Mouse (Mus musculus) heart, embryonic 16.5 days (tissue): Measurements from ENCODE around the gene Iqcf4. TPM values are rescaled to one million over a fixed set of nuclear protein-coding genes. Genes with fewer than 3 reads are reported as not detected.

Experiments
- ATAC-seq: fragments of 200-750 bp; cut with Nextera tagmentation; replicated peaks from 2 replicates; pipeline ENCODE4 v1.8.0; 2017; ENCODE audit warnings: moderate number of reproducible peaks; ENCODE audit not compliant: insufficient read depth, low FRiP score; ENCODE audit errors: extremely low read depth
- H3K27ac ChIP-seq: fragments of 300-500 bp; sonication (generic); 2 replicates; pipeline ENCODE4 v1.5.1; 2014; ENCODE audit warnings: mild to moderate bottlenecking, low read length, control low read depth, moderate library complexity
- H3K27me3 ChIP-seq: fragments of 300-500 bp; sonication (generic); 2 replicates; pipeline ENCODE4 v1.6.1; 2014; ENCODE audit warnings: low read length, mixed read lengths; ENCODE audit not compliant: control insufficient read depth, insufficient read depth
- H3K36me3 ChIP-seq: fragments of 300-500 bp; sonication (generic); 2 replicates; pipeline ENCODE4 v1.6.1; 2014; ENCODE audit not compliant: control insufficient read depth, insufficient read depth
- H3K4me1 ChIP-seq: fragments of 300-500 bp; sonication (generic); 2 replicates; pipeline ENCODE4 v1.6.1; 2014; ENCODE audit warnings: low read length, mixed read lengths; ENCODE audit not compliant: control insufficient read depth, insufficient read depth
- H3K4me2 ChIP-seq: fragments of 300-500 bp; sonication (generic); 2 replicates; pipeline ENCODE4 v1.6.1; 2014; ENCODE audit warnings: low read depth, mild to moderate bottlenecking, control low read depth, low read length
- H3K4me3 ChIP-seq: fragments of 300-500 bp; sonication (generic); 2 replicates; pipeline ENCODE4 v1.5.1; 2014; ENCODE audit warnings: mild to moderate bottlenecking, control low read depth, low read length
- H3K9ac ChIP-seq: fragments of 300-500 bp; sonication (generic); 2 replicates; pipeline ENCODE4 v1.6.1; 2014; ENCODE audit warnings: low read length, control low read depth
- H3K9me3 ChIP-seq: fragments of 300-500 bp; sonication (generic); replicated peaks from 2 replicates; pipeline ENCODE4 v1.6.1; 2016; ENCODE audit warnings: low read length; ENCODE audit not compliant: control insufficient read depth
- WGBS: fragments of 180-500 bp; shearing (Covaris S2); extraction: QIAGEN DNeasy Blood & Tissue Kit; methylation state at CpG from one replicate; pipeline ENCODE4 v1.1.7; 2014; 5-methylcytosine and 5-hydroxymethylcytosine counted together
- polyA plus RNA-seq: library from polyadenylated mRNA; unstranded; fragments of >200 nt; fragmentation: Nextera tagmentation; extraction: Ambion mirVana; gene quantifications from 2 replicates; pipeline ENCODE4 v1.2.1, GENCODE M21; 2015

Gene Iqcf4
- polyA plus RNA-seq, 1 experiment from 2014 or later, result not detected

DNA sequence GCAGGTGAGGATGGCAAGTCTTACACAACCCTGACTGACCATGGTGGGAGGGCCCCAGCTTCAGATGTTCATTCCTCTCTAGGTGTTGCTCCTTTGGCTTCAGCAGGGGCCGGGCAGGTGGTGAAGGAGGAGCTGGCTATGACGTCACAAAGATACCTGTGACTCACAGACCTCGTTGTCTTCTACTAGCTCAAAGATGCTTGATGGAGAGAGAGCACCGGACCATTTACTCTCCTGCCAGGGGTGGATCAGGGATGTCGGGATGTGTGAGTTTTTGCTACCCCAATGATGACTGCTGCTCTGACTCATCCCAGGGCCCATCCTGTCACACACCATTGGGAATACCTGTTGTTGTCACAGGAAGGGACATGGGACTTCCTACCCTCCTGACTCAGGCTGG is 9.3 kb downstream of the Iqcf4 start, which contains the start of gene Iqcf3:
Gene Iqcf3, minus strand, starts transcription at position 101 of the 400 bp plus-strand sequence.
- 85% methylated on average over 5 of the region's 5 CpGs for WGBS
- Histone ChIP-seq H3K27me3 (no peaks in the 10 kb centered on the region), H3K4me1 (no peaks in the 10 kb centered on the region), H3K9ac (no peak within 1 kb of the TSS), H3K27ac (no peak within 1 kb of the TSS), H3K4me3 (no peak within 1 kb of the TSS), H3K9me3 (no peaks in the 10 kb centered on the region), H3K36me3 (no peaks in the 10 kb centered on the region), H3K4me2 (no peak within 1 kb of the TSS)
- no peak for ATAC-seq

DNA sequence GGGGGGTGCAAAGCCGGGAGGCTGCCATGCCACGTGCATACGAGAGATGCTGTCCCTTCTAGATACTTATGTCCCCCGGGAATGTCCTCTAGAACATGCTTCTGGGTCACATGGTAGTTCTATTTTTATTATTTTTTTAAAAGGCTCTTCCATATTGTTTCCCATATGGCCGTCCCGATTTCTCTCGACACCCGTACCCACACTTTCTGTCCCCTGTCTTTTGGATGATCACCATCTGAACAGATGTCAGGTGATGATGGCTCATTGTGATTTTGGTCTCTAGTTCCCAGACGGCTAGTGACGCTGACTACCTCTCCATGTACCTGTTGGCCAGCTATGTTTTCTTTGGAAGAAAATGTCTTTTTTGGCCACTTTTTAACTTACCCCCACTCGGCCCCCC is 35.8 kb downstream of the Iqcf4 start:
- Histone ChIP-seq H3K27ac (no peak overlapping the region), H3K36me3 (no peaks in the 10 kb centered on the region), H3K9ac (no peak overlapping the region), H3K4me3 (no peak overlapping the region), H3K4me1 (no peaks in the 10 kb centered on the region), H3K27me3 (no peaks in the 10 kb centered on the region), H3K4me2 (no peak overlapping the region), H3K9me3 (no peaks in the 10 kb centered on the region)
- WGBS, result 80% methylated on average over 11 of the region's 11 CpGs
- ATAC-seq, result no peak

DNA sequence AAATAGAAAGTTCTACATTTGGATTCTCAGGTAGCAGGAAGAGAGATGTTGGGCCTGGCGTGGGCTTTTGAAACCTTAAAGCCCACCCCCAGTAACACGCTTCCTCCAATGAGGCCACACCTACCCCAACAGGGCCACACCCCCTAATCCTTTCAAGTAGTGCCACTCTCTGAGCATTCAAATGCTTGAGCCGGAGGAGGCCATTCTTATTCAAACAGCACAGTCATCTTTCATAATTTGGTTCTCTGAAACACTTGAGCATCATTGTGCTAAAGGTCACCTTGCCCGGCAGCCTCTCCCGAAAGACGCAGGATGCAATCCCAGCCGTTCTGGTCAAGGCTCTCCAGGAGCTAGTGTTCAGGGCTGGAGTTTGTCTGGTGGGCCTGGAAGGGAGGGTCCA is 36.5 kb downstream of the Iqcf4 start:
- no peaks in the 10 kb centered on the region for H3K27me3 ChIP-seq
- no peak overlapping the region for H3K27ac ChIP-seq
- no peaks in the 10 kb centered on the region for H3K4me1 ChIP-seq
- H3K4me3 ChIP-seq, result no peak overlapping the region
- ATAC-seq, result no peak
- H3K9ac ChIP-seq, result no peak overlapping the region
- H3K9me3 ChIP-seq, result no peaks in the 10 kb centered on the region
- no peaks in the 10 kb centered on the region for H3K36me3 ChIP-seq
- 84% methylated on average over 7 of the region's 7 CpGs for WGBS
- H3K4me2 ChIP-seq, result no peak overlapping the region

DNA sequence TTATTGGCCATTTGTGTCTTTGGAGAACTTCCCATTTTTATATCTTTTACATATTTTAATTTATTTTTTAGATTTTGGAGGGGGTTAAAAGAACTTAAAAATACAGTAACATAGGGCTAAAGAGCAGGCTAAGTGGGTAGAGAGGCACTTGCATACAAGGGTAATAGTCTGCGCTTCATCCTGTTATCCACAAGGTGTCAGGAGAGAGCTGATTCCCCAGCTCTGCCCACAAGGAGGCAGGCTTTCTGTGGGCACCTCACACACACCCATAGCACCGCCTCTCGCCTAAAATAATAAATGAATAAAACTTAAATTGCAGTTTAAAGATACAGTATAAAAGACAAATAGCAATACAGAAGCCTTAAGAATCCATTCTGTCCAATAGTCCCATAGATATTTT is 39.0 kb downstream of the Iqcf4 start:
- H3K9me3 ChIP-seq, result no peaks in the 10 kb centered on the region
- 32% methylated on average over 3 of the region's 3 CpGs for WGBS
- H3K4me1 ChIP-seq, result no peaks in the 10 kb centered on the region
- ATAC-seq, result no peak
- H3K4me2 ChIP-seq, result no peak overlapping the region
- H3K4me3 ChIP-seq, result no peak overlapping the region
- no peaks in the 10 kb centered on the region for H3K27me3 ChIP-seq
- H3K27ac ChIP-seq, result no peak overlapping the region
- H3K9ac ChIP-seq, result no peak overlapping the region
- no peaks in the 10 kb centered on the region for H3K36me3 ChIP-seq

DNA sequence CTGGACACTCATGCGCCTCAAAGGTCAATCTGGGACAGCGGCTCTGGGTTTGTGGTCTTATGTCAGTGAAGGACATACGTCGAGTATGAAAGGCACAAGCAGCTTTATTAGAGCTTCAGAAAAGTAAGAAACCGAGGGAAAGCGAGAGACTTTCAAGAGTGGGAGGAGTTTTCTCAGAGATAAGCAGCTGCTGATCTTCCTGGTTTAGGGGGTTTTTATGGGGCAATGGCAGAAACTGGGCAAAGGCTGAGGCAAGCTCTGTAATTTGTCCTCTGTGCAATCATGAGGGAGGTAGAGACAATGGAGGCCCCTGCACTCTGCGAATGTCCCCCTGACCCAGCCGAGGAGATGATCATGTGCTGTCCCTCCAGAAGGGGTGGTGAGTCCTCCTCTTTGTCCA is 50.9 kb downstream of the Iqcf4 start:
- Histone ChIP-seq H3K4me1 (no peaks in the 10 kb centered on the region), H3K27ac (no peak overlapping the region), H3K9me3 (no peaks in the 10 kb centered on the region), H3K4me2 (no peak overlapping the region), H3K9ac (no peak overlapping the region), H3K36me3 (no peaks in the 10 kb centered on the region), H3K4me3 (no peak overlapping the region), H3K27me3 (no peaks in the 10 kb centered on the region)
- no peak for ATAC-seq
- 61% methylated on average over 8 of the region's 8 CpGs for WGBS

DNA sequence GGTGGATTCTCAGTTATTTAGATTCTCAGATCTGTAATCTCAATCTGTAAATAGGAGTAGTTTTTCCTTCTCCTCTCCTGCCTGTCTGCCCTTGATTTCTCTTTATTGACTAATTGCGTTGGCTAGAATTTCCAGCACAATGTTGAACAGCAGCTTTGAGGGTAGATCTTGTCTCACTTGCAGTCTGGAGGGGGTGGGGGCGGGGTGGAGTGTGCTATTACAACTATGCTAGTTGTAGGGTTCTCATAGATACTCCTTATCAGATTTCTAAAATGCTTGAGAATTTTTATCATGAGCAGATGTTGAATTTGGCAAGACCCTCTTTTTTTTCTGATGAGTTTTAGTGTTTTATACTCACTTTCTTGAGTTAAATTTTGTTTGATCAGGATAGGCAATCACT is 51.4 kb downstream of the Iqcf4 start:
- Histone ChIP-seq H3K4me1 (no peaks in the 10 kb centered on the region), H3K27me3 (peaks cover 3% of the 10 kb centered on the region; the same call in 1 of the 2 replicates), H3K36me3 (no peaks in the 10 kb centered on the region), H3K4me3 (no peak overlapping the region), H3K4me2 (no peak overlapping the region), H3K9ac (no peak overlapping the region), H3K27ac (no peak overlapping the region), H3K9me3 (no peaks in the 10 kb centered on the region)
- WGBS, result 71% methylated on average over 2 of the region's 2 CpGs
- no peak for ATAC-seq

Other genes with a start within 250 kb of the Iqcf4 start
- 7.9 and 10.2 TPM in 2 replicates for gene Dusp7, start 202.4 kb downstream of the Iqcf4 start, polyA plus RNA-seq
- 476 and 565 TPM in 2 replicates for gene Rpl29, start 141.5 kb downstream of the Iqcf4 start, polyA plus RNA-seq
- gene Acy1, start 132.7 kb downstream of the Iqcf4 start, polyA plus RNA-seq, result 27.5 and 27.8 TPM in 2 replicates
- gene Abhd14b, start 123.5 kb downstream of the Iqcf4 start, polyA plus RNA-seq, result 10.0 and 10.7 TPM in 2 replicates
- gene Abhd14a, start 123.3 kb downstream of the Iqcf4 start, polyA plus RNA-seq, result 60.5 and 61.0 TPM in 2 replicates
- 64.8 and 69.9 TPM in 2 replicates for gene Pcbp4, start 117.7 kb downstream of the Iqcf4 start, polyA plus RNA-seq
- 0.13 and 0.16 TPM in 2 replicates for gene Gpr62, start 105.1 kb downstream of the Iqcf4 start, polyA plus RNA-seq
- 29.6 and 31.8 TPM in 2 replicates for gene Rrp9, start 95.0 kb downstream of the Iqcf4 start, polyA plus RNA-seq
- 3.1 and 4.0 TPM in 2 replicates for gene Parp3, start 94.0 kb downstream of the Iqcf4 start, polyA plus RNA-seq
- gene Iqcf1, start 71.0 kb downstream of the Iqcf4 start, polyA plus RNA-seq, result not detected in 2 replicates
- not detected in 2 replicates for gene Iqcf5, start 56.4 kb downstream of the Iqcf4 start, polyA plus RNA-seq
- not detected in 2 replicates for gene Iqcf3, start 9.4 kb downstream of the Iqcf4 start, polyA plus RNA-seq
- gene Iqcf6, start 55.6 kb upstream of the Iqcf4 start, polyA plus RNA-seq, result not detected in 2 replicates
- gene Grm2, start 85.1 kb upstream of the Iqcf4 start, polyA plus RNA-seq, result not detected in 2 replicates
- gene Tex264, start 114.9 kb upstream of the Iqcf4 start, polyA plus RNA-seq, result 52.5 and 53.6 TPM in 2 replicates
- 3.1 and 3.8 TPM in 2 replicates for gene Rad54l2, start 218.2 kb upstream of the Iqcf4 start, polyA plus RNA-seq